Mouse (Mus musculus) 416B (cell line): ENCODE measurements around the gene Smgc.
"Not testable (repeated sequence)": the region's sequence is repeated elsewhere in the genome, so short reads cannot be mapped to it uniquely, and the experiment has no call there.

ENCODE experiments used
- DNase-seq: peaks from one replicate; pipeline ENCODE4 v3.0.0; 2011; ENCODE audit warnings: low read depth

Smgc gene

DNA sequence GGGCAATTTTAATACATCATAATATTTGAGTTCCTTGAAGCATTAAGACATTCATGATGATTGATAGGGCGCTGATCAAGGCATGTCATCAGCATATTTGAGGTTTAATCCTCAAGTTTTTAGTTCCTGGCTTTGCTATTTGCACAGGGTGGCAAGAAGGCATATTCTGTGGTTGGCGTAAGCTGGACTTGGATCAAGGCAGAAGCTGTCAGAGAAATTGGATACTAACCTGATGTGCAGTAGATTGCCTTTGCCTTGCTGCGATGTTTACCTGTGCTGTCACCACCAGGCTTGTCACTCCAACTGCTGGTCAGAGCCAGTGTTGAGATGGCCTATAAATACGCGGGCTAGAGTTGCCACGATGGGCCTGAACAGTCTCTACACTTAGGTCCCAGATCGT is at the start of gene Smgc:
Smgc (plus strand) TSS at position 301 of the 400 bp plus-strand sequence.
- DNase-seq, result no peak

DNA sequence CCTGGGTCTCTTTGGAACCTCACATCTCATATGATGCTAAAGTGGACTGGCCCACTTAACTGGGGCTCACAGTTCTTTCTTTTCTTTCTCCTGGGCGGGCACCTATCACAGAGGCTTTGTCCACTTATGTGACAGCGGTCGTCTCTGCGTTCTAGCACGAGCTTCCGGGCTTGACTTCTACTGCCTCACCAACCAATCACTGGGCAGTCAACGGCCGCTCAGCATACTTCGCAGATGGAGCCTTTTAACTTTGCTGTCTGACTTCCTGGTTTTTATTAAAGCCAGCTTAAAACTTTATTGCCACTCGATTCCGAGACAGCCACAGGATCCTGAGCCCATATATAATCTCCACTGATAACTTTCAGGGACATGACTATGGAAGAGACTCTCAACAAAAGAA is 49.7 kb upstream of the Smgc start:
- no peak for DNase-seq

DNA sequence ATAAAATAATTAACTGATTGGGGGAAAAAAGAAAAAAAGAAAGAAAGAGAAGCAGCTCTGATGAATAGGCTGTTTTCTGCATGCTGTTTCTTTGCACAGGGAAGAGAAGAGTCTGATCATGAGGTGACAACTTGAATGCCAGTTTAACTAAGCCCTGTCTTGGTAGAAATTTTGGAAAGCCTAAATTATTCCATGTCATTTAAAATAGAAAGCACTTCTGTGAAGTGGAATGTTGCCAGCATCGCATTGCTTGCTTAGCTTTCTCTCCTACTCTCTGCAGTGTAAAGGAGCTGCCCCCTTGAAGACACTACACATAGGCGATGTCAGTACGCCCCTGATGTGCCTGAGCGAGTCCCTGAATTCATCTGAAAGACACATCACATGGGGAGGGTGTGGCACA is 31.6 kb upstream of the Smgc start:
- DNase-seq, result no peak

DNA sequence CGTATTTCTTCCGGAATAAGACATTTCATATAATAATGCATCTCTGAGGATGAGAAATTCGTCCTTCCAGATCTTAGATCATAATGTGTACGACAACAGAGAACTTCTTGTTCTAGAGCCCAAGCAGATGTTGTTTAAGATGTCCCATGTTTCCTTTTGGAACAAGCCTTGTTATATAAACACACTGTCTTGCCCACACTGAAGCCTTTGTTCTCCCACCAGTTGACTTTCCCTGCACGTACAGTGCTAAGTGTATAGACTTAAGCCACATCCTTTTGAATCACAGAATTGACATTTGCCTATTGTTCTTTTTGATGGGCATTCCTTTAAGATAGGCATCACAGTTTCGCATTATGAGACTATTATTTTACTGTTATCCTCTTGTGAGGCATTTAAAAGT is 2.7 kb upstream of the Smgc start:
- DNase-seq, result no peak

DNA sequence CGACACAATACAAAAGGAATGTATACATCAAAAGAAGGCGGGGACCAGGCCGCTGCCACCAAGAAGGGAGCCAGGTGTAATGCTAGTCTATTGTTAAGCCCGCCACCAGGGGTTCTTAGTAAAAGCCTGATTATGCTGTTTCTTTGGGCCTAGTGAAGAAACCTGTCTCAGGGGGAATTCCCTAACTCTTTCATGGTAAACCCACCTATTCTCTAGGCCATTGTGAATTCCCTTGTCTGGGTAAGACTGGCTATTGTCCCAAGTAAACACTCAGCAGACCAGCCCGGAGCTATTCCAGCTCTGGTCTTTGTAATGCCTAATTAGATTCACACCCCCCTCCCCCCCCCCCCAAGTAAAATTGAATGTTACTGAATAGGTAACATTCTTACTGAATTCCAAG is 26.1 kb downstream of the Smgc start:
- DNase-seq, result not testable (repeated sequence)

DNA sequence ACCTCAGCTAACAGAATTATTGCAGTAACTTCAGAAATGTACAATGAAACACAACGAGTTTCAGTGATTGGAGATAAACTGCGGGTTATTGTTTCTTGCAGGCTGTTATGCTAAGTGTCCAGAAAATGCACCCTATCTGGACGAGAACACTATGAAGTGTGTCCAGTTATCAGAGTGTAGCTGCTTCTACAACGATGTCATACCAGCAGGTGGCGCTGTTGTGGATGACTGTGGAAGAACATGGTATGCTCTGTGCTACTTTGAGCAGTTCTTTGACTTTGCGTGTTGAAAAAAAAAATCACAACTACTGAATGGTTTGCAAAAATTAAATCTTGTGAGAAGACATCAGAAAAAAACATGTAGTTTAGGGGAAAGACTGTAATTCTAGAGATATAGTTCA is 62.2 kb downstream of the Smgc start:
- DNase-seq, result peak; percentile 7

DNA sequence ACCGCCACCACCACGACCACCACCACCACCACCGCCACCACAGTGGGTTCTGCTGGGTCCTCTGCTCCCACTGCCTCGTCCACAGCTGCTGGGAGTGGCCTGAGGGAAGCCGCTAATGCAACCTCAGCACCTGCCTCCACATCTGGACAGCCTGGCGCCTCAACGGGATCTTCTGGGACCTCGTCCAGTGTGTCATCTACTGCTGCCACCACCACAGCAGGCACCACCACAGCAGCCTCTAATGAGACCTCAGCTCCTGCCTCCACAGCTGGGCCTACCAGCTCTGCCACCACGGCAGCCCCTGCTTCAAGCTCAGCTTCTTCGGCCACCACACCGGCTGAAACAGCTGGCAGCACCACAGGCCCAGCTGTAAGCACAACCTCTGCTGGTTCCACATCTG is 69.0 kb downstream of the Smgc start:
- not testable (repeated sequence) for DNase-seq
